Mouse (Mus musculus) spleen, adult 2 months (tissue): ENCODE results near the gene Zfp668.

Experiments used
- CTCF ChIP-seq: fragments of 200-500 bp; IDR thresholded peaks from 2 replicates; pipeline ENCODE4 v1.5.1; 2011; ENCODE audit warnings: mild to moderate bottlenecking, inconsistent platforms; ENCODE audit not compliant: insufficient read depth, insufficient read length, insufficient replicate concordance; ENCODE audit errors: extremely low read depth
- POLR2A ChIP-seq: fragments of 200-500 bp; IDR thresholded peaks from 2 replicates; pipeline ENCODE4 v1.6.1; 2011; ENCODE audit warnings: low read depth, low read length, inconsistent platforms

DNA sequence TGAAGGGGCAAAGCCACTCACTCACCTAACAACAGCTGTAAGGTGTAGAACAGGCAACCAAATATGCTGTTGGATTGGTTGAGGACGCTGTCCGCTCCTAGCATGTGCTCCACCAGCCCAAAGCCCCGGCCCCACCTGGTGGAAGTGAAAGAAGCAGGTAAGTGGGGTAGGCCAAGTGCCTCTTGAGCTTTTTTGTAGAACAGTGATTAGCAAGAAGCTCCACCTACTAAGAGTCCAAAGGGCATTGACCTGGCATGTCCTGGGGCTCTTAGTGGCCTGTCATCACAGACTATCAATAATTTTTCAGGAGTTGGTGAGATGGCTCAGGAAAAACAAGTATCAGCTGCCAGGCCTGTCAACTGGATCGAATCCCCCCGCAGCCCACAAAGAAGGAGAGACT, 17.9 kb upstream of the Zfp668 start:
- no peak for TF ChIP-seq CTCF
- no peak for TF ChIP-seq POLR2A
